Mouse (Mus musculus): ENCODE results near the gene Ube2d1.

- TF ChIP-seq MAFK (IDR thresholded peaks at IDR 0.05; ENCODE audit: borderline replicate concordance, low read depth, low read length) (no peak), NRF1 (IDR thresholded peaks at IDR 0.05; ENCODE audit: insufficient read depth, low read depth, low read length, poor library complexity, severe bottlenecking) (no peak), MAX (IDR thresholded peaks at IDR 0.05; ENCODE audit: low read length) (no peak), CHD2 (IDR thresholded peaks at IDR 0.05; ENCODE audit: low read length) (no peak), CTCF (IDR thresholded peaks at IDR 0.05 in 2 of 3, conservative IDR thresholded peaks at IDR 0.05 in 1 of 3; ENCODE audit: control insufficient read depth in 1 of 3, insufficient read depth in 1 of 3, low read depth in 2 of 3, low read length in 3 of 3, poor library complexity in 1 of 3, severe bottlenecking in 1 of 3) (no peak), E2F4 (IDR thresholded peaks at IDR 0.05; ENCODE audit: borderline replicate concordance, low read depth, low read length) (no peak), MAZ (IDR thresholded peaks at IDR 0.05; ENCODE audit: low read depth, low read length) (no peak), MEF2A (IDR thresholded peaks at IDR 0.05; ENCODE audit: extremely low read depth, insufficient replicate concordance, low read depth, low read length, poor library complexity, severe bottlenecking) (no peak), EP300 (IDR thresholded peaks at IDR 0.05; ENCODE audit: low read depth in 1 of 2, low read length in 2 of 2) (no peak), MXI1 (IDR thresholded peaks at IDR 0.05; ENCODE audit: low read depth, low read length) (no peak), TAL1 (IDR thresholded peaks at IDR 0.05; ENCODE audit: low read length) (no peak), POLR2A (IDR thresholded peaks at IDR 0.05; ENCODE audit: control insufficient read depth in 1 of 2, insufficient read depth in 1 of 2, low read depth in 1 of 2, low read length in 2 of 2, poor library complexity in 1 of 2) (no peak)
Measured at GRCm38 (mm10) chr10:71310288-71310687, 25.2 kb upstream of the Ube2d1 start.

Data from MEL (cell line).